Mouse (Mus musculus): ENCODE measurements at regions not wholly inside any gene's neighbourhood (a gene's known extent, or its start where the extent isn't known, plus 50 kb on each side); places are given as distances from the start of the nearest gene placed in this dataset.

DNA sequence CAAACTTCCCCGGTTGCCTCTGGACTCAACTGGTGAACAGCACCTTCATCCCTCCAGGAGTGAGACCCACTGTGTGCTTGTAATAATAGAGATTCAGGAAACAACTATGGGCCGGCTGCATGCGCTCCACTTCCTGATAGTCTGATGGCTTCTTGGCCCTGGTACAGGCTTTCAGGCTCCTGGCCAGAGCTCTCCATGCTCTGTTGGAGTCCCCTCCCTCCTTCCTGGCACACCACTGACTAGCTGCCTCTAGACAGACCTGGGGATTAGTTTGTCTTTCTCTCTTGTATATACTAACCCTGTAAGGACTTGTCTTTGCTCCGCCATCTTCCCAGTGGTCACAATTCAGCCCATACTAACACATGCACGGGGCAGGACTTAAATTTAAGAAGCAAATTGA is 63.9 kb upstream of the Lef1 start:
- TF ChIP-seq POLR2A (IDR thresholded peaks at IDR 0.05; ENCODE audit: insufficient read length, low read depth) (no peak), POLR2AphosphoS2 (IDR thresholded peaks at IDR 0.05; ENCODE audit: insufficient read length, low read depth) (no peak), USF1 (IDR thresholded peaks at IDR 0.05; ENCODE audit: low read depth) (no peak), CEBPB (IDR thresholded peaks at IDR 0.05; ENCODE audit: insufficient read depth, poor library complexity, severe bottlenecking) (no peak), E2F4 (IDR thresholded peaks at IDR 0.05; ENCODE audit: insufficient read depth) (no peak), REST (IDR thresholded peaks at IDR 0.05; ENCODE audit: insufficient read depth, insufficient read length) (no peak), MAX (IDR thresholded peaks at IDR 0.05; ENCODE audit: low read depth) (no peak), TCF12 (IDR thresholded peaks at IDR 0.05; ENCODE audit: insufficient read depth, poor library complexity, severe bottlenecking) (no peak), MYOD1 (IDR thresholded peaks at IDR 0.05; ENCODE audit: control insufficient read depth in 1 of 3, insufficient read length in 2 of 3, low read depth in 2 of 3) (no peak), MYOG (IDR thresholded peaks at IDR 0.05; ENCODE audit: control insufficient read depth in 1 of 3, insufficient read depth in 1 of 3, insufficient read length in 2 of 3, low read depth in 2 of 3) (no peak), SRF (IDR thresholded peaks at IDR 0.05; ENCODE audit: control insufficient read depth, insufficient read length, low read depth) (no peak)

Measured in myocyte (in vitro differentiated cells).